In the genomic region with DNA sequence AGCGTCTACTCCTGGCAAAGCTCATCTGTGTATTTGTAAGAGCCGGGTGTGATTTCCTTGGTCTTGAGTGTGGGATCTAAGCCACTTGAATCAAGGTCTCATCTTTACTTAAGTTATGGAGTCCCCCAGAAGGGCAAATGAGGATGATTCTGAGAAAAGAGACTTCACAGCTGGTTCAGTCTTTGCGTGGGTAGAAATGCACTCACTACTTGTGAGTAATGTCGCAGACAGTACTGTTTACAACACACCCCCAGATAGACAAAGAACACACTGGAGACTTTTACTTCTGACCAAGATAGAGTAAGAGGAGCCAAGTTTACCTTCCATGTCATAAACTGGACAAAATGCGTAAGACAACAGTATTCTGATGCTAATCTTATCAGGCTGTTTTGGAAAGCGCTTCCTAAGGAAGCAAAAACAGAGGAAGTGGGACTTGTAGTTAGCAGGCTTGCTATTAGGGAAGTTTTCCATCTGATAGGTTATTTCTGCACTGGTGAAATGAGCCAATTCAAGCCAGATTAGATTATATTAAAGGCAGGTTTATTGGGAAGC, we compare ENCODE assay signal across 28 mouse cellular contexts. TPM values are rescaled to one million over a fixed set of nuclear protein-coding genes. Genes with fewer than 3 reads are reported as not detected.
DNase-seq lines count a peak whose midpoint lies in the region; ATAC-seq lines count a peak whose summit lies in the region.
"Had no signal": no experiment of that assay in that cellular context is flagged by ENCODE, and none has a peak within 500 bp of the region (broad histone marks: within the 10 kb centered on the region; RNA-seq: fewer than 3 reads in every experiment).

No protein-coding gene starts in this region.

- 61% methylated on average over 6 of the region's 6 CpGs for WGBS in lung, embryonic 16.5 days

- H3K4me2 ChIP-seq in lung, embryonic 16.5 days (ENCODE audit: low read depth, low read length): no peak overlapping the region
- H3K4me2 ChIP-seq: embryonic facial prominence, embryonic 13.5 days; forebrain, embryonic 12.5 days; hindbrain, embryonic 13.5 days; kidney, embryonic 15.5 days; liver, embryonic 13.5 days; lung, embryonic 15.5 days; neural tube, embryonic 15.5 days had no signal

- peaks cover 4% of the 10 kb centered on the region for H3K4me1 ChIP-seq in lung, embryonic 16.5 days (replicated peaks; ENCODE audit: control insufficient read depth, insufficient read depth, low read length)
- H3K4me1 ChIP-seq: forebrain, embryonic 12.5 days; neural tube, embryonic 15.5 days had no signal

- DNase-seq in frontal cortex, adult 2 months (ENCODE audit: extremely low spot score in 1 of 2, low spot score in 1 of 2): no peak
- DNase-seq in lung, postnatal 10 days: no peak
- peak; percentile 31 to 35 for DNase-seq in right cerebral cortex, adult 2 months (ENCODE audit: low spot score in 2 of 2)
- no peak for DNase-seq in right cerebral cortex, postnatal 10 days (ENCODE audit: low spot score in 2 of 2)
- DNase-seq in thymus, postnatal 0 days (ENCODE audit: low spot score): no peak
- no peak for DNase-seq in neural tube, embryonic 10.5 days (ENCODE audit: extremely low spot score, low spot score)
- DNase-seq: adrenal gland, postnatal 14 days; cerebellum, adult 11 months; cerebellum, postnatal 10 days; kidney, adult 11 months; kidney, postnatal 36 days; layer of hippocampus, postnatal 36 days; liver, embryonic 13.5 days; right cerebral cortex, postnatal 25 days; thymus, adult 18-20 months; thymus, postnatal 4 days had no signal

- no peaks in the 10 kb centered on the region for H3K27me3 ChIP-seq in lung, embryonic 16.5 days (ENCODE audit: control insufficient read depth, insufficient read depth, low read depth, low read length)
- H3K27me3 ChIP-seq: embryonic facial prominence, embryonic 13.5 days; forebrain, embryonic 12.5 days; hindbrain, embryonic 13.5 days; kidney, embryonic 15.5 days; liver, embryonic 13.5 days; lung, embryonic 15.5 days; neural tube, embryonic 15.5 days had no signal

- H3K4me3 ChIP-seq in lung, embryonic 16.5 days (ENCODE audit: low read length): no peak overlapping the region
- H3K4me3 ChIP-seq: embryonic facial prominence, embryonic 13.5 days; erythroblast, embryonic 14.5 days; forebrain, embryonic 12.5 days; hindbrain, embryonic 13.5 days; kidney, embryonic 15.5 days; liver, embryonic 13.5 days; lung, embryonic 15.5 days; neural tube, embryonic 15.5 days had no signal

- H3K36me3 ChIP-seq in lung, embryonic 16.5 days (ENCODE audit: control insufficient read depth, insufficient read depth, low read length): no peaks in the 10 kb centered on the region
- H3K36me3 ChIP-seq: embryonic facial prominence, embryonic 13.5 days; forebrain, embryonic 12.5 days; hindbrain, embryonic 13.5 days; kidney, embryonic 15.5 days; liver, embryonic 13.5 days; lung, embryonic 15.5 days; neural tube, embryonic 15.5 days had no signal

- no peak overlapping the region for H3K27ac ChIP-seq in lung, embryonic 16.5 days (ENCODE audit: low read length)
- H3K27ac ChIP-seq: embryonic facial prominence, embryonic 13.5 days; forebrain, embryonic 12.5 days; hindbrain, embryonic 13.5 days; kidney, embryonic 15.5 days; liver, embryonic 13.5 days; lung, embryonic 15.5 days; neural tube, embryonic 15.5 days had no signal

- peak; percentile 79 for ATAC-seq in frontal cortex, adult (ENCODE audit: low TSS enrichment)
- ATAC-seq in lung, embryonic 16.5 days (ENCODE audit: low read depth): 0 out of 2 replicates have a peak, but pooled peaks have one; percentile 23

- no peaks in the 10 kb centered on the region for H3K9me3 ChIP-seq in lung, embryonic 16.5 days (ENCODE audit: control insufficient read depth, low read length)
- H3K9me3 ChIP-seq: embryonic facial prominence, embryonic 13.5 days; forebrain, embryonic 12.5 days; hindbrain, embryonic 13.5 days; kidney, embryonic 15.5 days; liver, embryonic 13.5 days; lung, embryonic 15.5 days; neural tube, embryonic 15.5 days had no signal

- no peak overlapping the region for H3K9ac ChIP-seq in lung, embryonic 16.5 days (ENCODE audit: low read length)
- H3K9ac ChIP-seq: embryonic facial prominence, embryonic 13.5 days; forebrain, embryonic 12.5 days; hindbrain, embryonic 13.5 days; kidney, embryonic 15.5 days; liver, embryonic 13.5 days; lung, embryonic 15.5 days; neural tube, embryonic 15.5 days had no signal

RNA-seq across cellular contexts. Expression of gene Tmigd3, which starts 6.6 kb away (rescaled TPM):
- polyA plus RNA-seq in frontal cortex, adult 2 months (2012; rRNA removed): 0.20 TPM in 1 of 2 replicates, not detected in the other
- polyA plus RNA-seq in lung, embryonic 16.5 days (2015; fragmentation: Nextera tagmentation; extraction: Ambion mirVana): not detected in 2 replicates
- 1.4 TPM in 2 replicates for polyA plus RNA-seq in thymus, postnatal 0 days (2015; fragmentation: Nextera tagmentation; extraction: Ambion mirVana)
- polyA plus RNA-seq: embryonic facial prominence, embryonic 13.5 days; erythroblast, embryonic 14.5 days; forebrain, embryonic 12.5 days; hindbrain, embryonic 13.5 days; kidney, embryonic 15.5 days; midbrain, postnatal 0 days; neural tube, embryonic 15.5 days; stomach, embryonic 14.5 days had no signal

RNA-seq across cellular contexts. Expression of gene Adora3, which starts 6.7 kb away (rescaled TPM):
- polyA plus RNA-seq in frontal cortex, adult 2 months (2012; rRNA removed): 1.2 and 1.5 TPM in 2 replicates
- 0.45 TPM in 2 replicates for polyA plus RNA-seq in lung, embryonic 16.5 days (2015; fragmentation: Nextera tagmentation; extraction: Ambion mirVana)
- 0.33 and 0.82 TPM in 2 replicates for polyA plus RNA-seq in thymus, postnatal 0 days (2015; fragmentation: Nextera tagmentation; extraction: Ambion mirVana)
- polyA plus RNA-seq: erythroblast, embryonic 14.5 days; heart, embryonic 14.5 days; kidney, embryonic 15.5 days had no signal

RNA-seq across cellular contexts. Expression of gene I830077J02Rik, which starts 55.1 kb away (rescaled TPM):
- polyA plus RNA-seq in frontal cortex, adult 2 months (2012; rRNA removed): 1.4 and 1.8 TPM in 2 replicates
- 0.93 TPM in 2 replicates for polyA plus RNA-seq in lung, embryonic 16.5 days (2015; fragmentation: Nextera tagmentation; extraction: Ambion mirVana)
- 3.7 and 3.9 TPM in 2 replicates for polyA plus RNA-seq in thymus, postnatal 0 days (2015; fragmentation: Nextera tagmentation; extraction: Ambion mirVana)

Comparison
In these comparisons a context has a peak if more than half of its experiments do, and no peak if none do; other contexts are left out.
1. DNase-seq: peak in right cerebral cortex, adult 2 months (2 of 2); none in frontal cortex, adult 2 months (0 of 2), lung, postnatal 10 days (single experiment), right cerebral cortex, postnatal 10 days (0 of 2), thymus, postnatal 0 days (single experiment) and neural tube, embryonic 10.5 days (single experiment).